Mouse (Mus musculus): ENCODE measurements around the gene Vstm2l. TPM values are rescaled to one million over a fixed set of nuclear protein-coding genes. Genes with fewer than 3 reads are reported as not detected.

The Vstm2l gene
- polyA plus RNA-seq, 1 experiment from 2014 or later = 2.7 TPM

Other genes starting within 250 kb of the Vstm2l start
- 96.6 and 97.1 TPM in 2 replicates for gene Ctnnbl1, start 177.3 kb upstream of the Vstm2l start, polyA plus RNA-seq (2015; fragmentation: Nextera tagmentation; extraction: Ambion mirVana)
- 21.0 and 25.9 TPM in 2 replicates for gene Tti1, start 113.8 kb downstream of the Vstm2l start, polyA plus RNA-seq (2015; fragmentation: Nextera tagmentation; extraction: Ambion mirVana)
- gene Rprd1b, start 113.8 kb downstream of the Vstm2l start, polyA plus RNA-seq (2015; fragmentation: Nextera tagmentation; extraction: Ambion mirVana) = 51.3 and 54.2 TPM in 2 replicates
- gene Tgm2, start 231.8 kb downstream of the Vstm2l start, polyA plus RNA-seq (2015; fragmentation: Nextera tagmentation; extraction: Ambion mirVana) = 3.9 and 4.7 TPM in 2 replicates

Measured in forebrain, embryonic 13.5 days (tissue).